Mouse (Mus musculus) neutrophil, adult 5-6 weeks (primary cell): ENCODE data around the gene Rnf157. TPM values are rescaled to one million over a fixed set of nuclear protein-coding genes. Genes with fewer than 3 reads are reported as not detected.
"Not testable (repeated sequence)": the region's sequence is repeated elsewhere in the genome, so short reads cannot be mapped to it uniquely, and the experiment has no call there.

Experiments
- ATAC-seq: fragments of 151-379, 151-347 bp; 2 replicates; pipeline ENCODE4 v1.8.0; 2017; ENCODE audit warnings: mild to moderate bottlenecking, moderate TSS enrichment; ENCODE audit not compliant: insufficient number of reproducible peaks, poor library complexity, low FRiP score, severe bottlenecking; ENCODE audit errors: extremely low read depth
- total RNA-seq: library from RNA; stranded (forward); fragments of 200-1000 nt; gene quantifications from 2 replicates; pipeline ENCODE4 v1.2.3, GENCODE M21; 2017

Gene Rnf157
- total RNA-seq, 1 experiment from 2014 or later, result 17.0 TPM

- ATAC-seq, result no peak
These were observed 18.1 kb downstream of the Rnf157 start for GRCm38 (mm10) chr11:116394769-116395168.

- ATAC-seq, result peak; percentile 88
These were observed 23.9 kb downstream of the Rnf157 start for GRCm38 (mm10) chr11:116388841-116389480.

GRCm38 (mm10) chr11:116387086-116388071 is 25.5 kb downstream of the Rnf157 start:
- ATAC-seq, result no peak

- no peak for ATAC-seq
These were observed 26.8 kb downstream of the Rnf157 start for GRCm38 (mm10) chr11:116385999-116386398.

- no peak for ATAC-seq
These were observed 28.7 kb downstream of the Rnf157 start for GRCm38 (mm10) chr11:116384171-116384570.

GRCm38 (mm10) chr11:116383070-116383469 is 29.8 kb downstream of the Rnf157 start:
- ATAC-seq, result not testable (repeated sequence)

- no peak for ATAC-seq
These were observed 32.1 kb downstream of the Rnf157 start for GRCm38 (mm10) chr11:116380767-116381166.

GRCm38 (mm10) chr11:116379530-116379929 is 33.3 kb downstream of the Rnf157 start:
- no peak for ATAC-seq

- ATAC-seq, result peak; percentile 33; the same call in 1 of the 2 replicates
These were observed 35.7 kb downstream of the Rnf157 start for GRCm38 (mm10) chr11:116376945-116377661.

- ATAC-seq, result no peak
These were observed 40.9 kb downstream of the Rnf157 start for GRCm38 (mm10) chr11:116371894-116372450.

GRCm38 (mm10) chr11:116369633-116370032 is 43.2 kb downstream of the Rnf157 start:
- no peak; the same call in 1 of the 2 replicates for ATAC-seq

- ATAC-seq, result no peak
These were observed 43.8 kb downstream of the Rnf157 start for GRCm38 (mm10) chr11:116369051-116369450.

GRCm38 (mm10) chr11:116368116-116368515 is 44.7 kb downstream of the Rnf157 start:
- ATAC-seq, result peak; percentile 94

- ATAC-seq, result no peak
These were observed 46.2 kb downstream of the Rnf157 start for GRCm38 (mm10) chr11:116366647-116367046.

- ATAC-seq, result no peak
These were observed 46.7 kb downstream of the Rnf157 start for GRCm38 (mm10) chr11:116366124-116366523.

GRCm38 (mm10) chr11:116365432-116365831 is 47.4 kb downstream of the Rnf157 start:
- ATAC-seq, result no peak

- ATAC-seq, result no peak
These were observed 50.8 kb downstream of the Rnf157 start for GRCm38 (mm10) chr11:116362015-116362414.

GRCm38 (mm10) chr11:116360915-116361314 is 51.9 kb downstream of the Rnf157 start:
- not testable (repeated sequence) for ATAC-seq

GRCm38 (mm10) chr11:116359652-116360051 is 53.2 kb downstream of the Rnf157 start:
- ATAC-seq, result no peak
